Mouse (Mus musculus) liver, adult 2 months (tissue): ENCODE results near the gene Macrod1.

Experiments used
- CTCF ChIP-seq: fragments of 200-500 bp; IDR thresholded peaks from 2 replicates; pipeline ENCODE4 v1.5.1; 2011; ENCODE audit warnings: low read depth, low read length, control low read depth
- POLR2A ChIP-seq: fragments of 200-500 bp; IDR thresholded peaks from 2 replicates; pipeline ENCODE4 v1.6.1; 2011; ENCODE audit warnings: low read length, control low read depth; ENCODE audit not compliant: insufficient read depth; ENCODE audit errors: extremely low read depth

- TF ChIP-seq POLR2A (no peak), CTCF (no peak)
Observed at GRCm38 (mm10) chr19:7078271-7078670, 21.7 kb downstream of the Macrod1 start.
